Mouse (Mus musculus) heart, adult 2 months (tissue): ENCODE data around the gene Hist1h1b. TPM values are rescaled to one million over a fixed set of nuclear protein-coding genes. Genes with fewer than 3 reads are reported as not detected.
"Not testable (repeated sequence)": the region's sequence is repeated elsewhere in the genome, so short reads cannot be mapped to it uniquely, and the experiment has no call there.

Experiments used
- DNase-seq, 2 experiments: peaks; one replicate each; pipeline ENCODE4 v3.0.0; 2021
- H3K27ac ChIP-seq: fragments of 200-600 bp; 2 replicates; pipeline ENCODE4 v1.8.1; 2022
- H3K27me3 ChIP-seq: fragments of 200-500 bp; 2 replicates; pipeline ENCODE4 v1.6.1; 2012; ENCODE audit warnings: mild to moderate bottlenecking, low read length, inconsistent platforms, mixed read lengths; ENCODE audit not compliant: control insufficient read depth, insufficient read depth
- H3K36me3 ChIP-seq: fragments of 200-500 bp; 2 replicates; pipeline ENCODE4 v1.6.1; 2012; ENCODE audit warnings: low read length, inconsistent platforms; ENCODE audit not compliant: control insufficient read depth, insufficient read depth
- H3K4me1 ChIP-seq: fragments of 200-500 bp; 2 replicates; pipeline ENCODE4 v1.6.1; 2011; ENCODE audit warnings: low read length; ENCODE audit not compliant: control insufficient read depth, insufficient read depth
- H3K4me3 ChIP-seq: fragments of 200-600 bp; 2 replicates; pipeline ENCODE4 v1.8.1; 2022
- H3K79me2 ChIP-seq: fragments of 200-500 bp; replicated peaks from 2 replicates; pipeline ENCODE4 v1.6.1; 2012; ENCODE audit warnings: mild to moderate bottlenecking, inconsistent platforms, low read length, moderate library complexity, mixed read lengths; ENCODE audit not compliant: control insufficient read depth, insufficient read depth
- H3K9ac ChIP-seq: fragments of 200-500 bp; 2 replicates; pipeline ENCODE4 v1.6.1; 2012; ENCODE audit warnings: low read depth, mild to moderate bottlenecking, control low read depth, inconsistent platforms, low read length, mixed read lengths
- CTCF ChIP-seq: fragments of 200-600 bp; IDR thresholded peaks from 2 replicates; pipeline ENCODE4 v1.8.1; 2022; ENCODE audit warnings: antibody characterized with exemption, mild to moderate bottlenecking, moderate library complexity
- EP300 ChIP-seq: fragments of 200-500 bp; IDR thresholded peaks from 2 replicates; pipeline ENCODE4 v1.6.1; 2011; ENCODE audit warnings: low read depth, low read length, control low read depth; ENCODE audit not compliant: insufficient read depth
- POLR2A ChIP-seq: fragments of 200-500 bp; IDR thresholded peaks from 2 replicates; pipeline ENCODE4 v1.6.1; 2011; ENCODE audit warnings: mild to moderate bottlenecking, low read depth, low read length, control low read depth; ENCODE audit not compliant: insufficient read depth
- WGBS: fragments of 180-500 bp; shearing (Covaris S2); methylation state at CpG from one replicate; pipeline ENCODE4 v1.1.7; 2018; 5-methylcytosine and 5-hydroxymethylcytosine counted together
- intact Hi-C: fragments of 180-260 bp; cut with DNase I; formaldehyde crosslinking; loops from one replicate; pipeline ENCODE4 v1.15.1; 2025
- polyA plus RNA-seq: library from polyadenylated mRNA; depleted of rRNA; stranded (reverse); fragments of >200 nt; gene quantifications from 2 replicates; pipeline ENCODE4 v1.2.3, GENCODE M21; 2012
- total RNA-seq, 2 experiments: library from RNA; stranded (reverse); gene quantifications; 2 replicates each; pipeline ENCODE4 v1.2.3; 2021

The Hist1h1b gene
- total and polyA plus RNA-seq, 3 experiments = 2.3 to 2.5 TPM; not detected in 1

DNA sequence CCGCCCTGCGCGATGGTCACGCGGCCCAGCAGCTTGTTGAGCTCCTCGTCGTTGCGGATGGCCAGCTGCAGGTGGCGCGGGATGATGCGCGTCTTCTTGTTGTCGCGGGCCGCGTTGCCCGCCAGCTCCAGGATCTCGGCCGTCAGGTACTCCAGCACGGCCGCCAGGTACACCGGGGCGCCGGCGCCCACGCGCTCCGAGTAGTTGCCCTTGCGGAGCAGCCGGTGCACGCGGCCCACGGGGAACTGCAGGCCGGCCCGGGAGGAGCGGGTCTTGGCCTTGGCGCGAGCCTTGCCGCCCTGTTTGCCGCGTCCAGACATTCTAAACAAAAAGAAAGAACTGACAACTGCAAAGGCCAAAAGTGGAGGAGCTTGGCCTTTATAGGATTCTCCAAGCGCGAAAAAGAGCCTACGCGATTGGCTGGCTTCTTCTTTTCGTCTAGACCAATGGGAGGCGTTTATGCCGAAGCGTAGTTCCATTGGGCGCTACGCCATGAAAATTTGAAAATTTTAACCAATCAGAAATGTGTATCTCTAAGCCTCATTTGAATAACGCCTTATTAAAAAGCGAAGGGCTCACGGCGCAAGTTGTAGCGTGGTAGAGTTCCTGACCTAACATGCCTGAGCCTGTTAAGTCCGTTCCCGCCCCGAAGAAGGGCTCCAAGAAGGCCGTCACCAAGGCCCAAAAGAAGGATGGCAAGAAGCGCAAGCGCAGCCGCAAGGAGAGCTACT is 6.6 kb upstream of the Hist1h1b start, which contains the start of the genes Hist1h2an and Hist1h2bp:
Hist1h2an (minus strand) TSS at position 320 of the 731 bp plus-strand sequence.
Hist1h2bp (plus strand) TSS at position 563 of the 731 bp plus-strand sequence.
- intact Hi-C loops = loop anchor here (2.0 to 10.0 kb wide), 2 partner anchors 34 to 1798 kb away; partner anchors contain the start of genes Hist1h2ak and Hist1h4d
- H3K27ac ChIP-seq, H3K79me2 ChIP-seq, H3K4me1 ChIP-seq, H3K36me3 ChIP-seq, H3K27me3 ChIP-seq: not testable (repeated sequence)
- under 1% methylated on average over 42 of the region's 63 CpGs for WGBS
- DNase-seq = peak; percentile 81 to 90
- Histone ChIP-seq H3K4me3 (peak within 1 kb of the TSS; percentile 29), H3K9ac (peak within 1 kb of the TSS; percentile 61; the same call in 1 of the 2 replicates)
- TF ChIP-seq CTCF (peak; percentile 13; the same call in 1 of the 2 replicates), POLR2A (peak; percentile 75; the same call in 1 of the 2 replicates)

DNA sequence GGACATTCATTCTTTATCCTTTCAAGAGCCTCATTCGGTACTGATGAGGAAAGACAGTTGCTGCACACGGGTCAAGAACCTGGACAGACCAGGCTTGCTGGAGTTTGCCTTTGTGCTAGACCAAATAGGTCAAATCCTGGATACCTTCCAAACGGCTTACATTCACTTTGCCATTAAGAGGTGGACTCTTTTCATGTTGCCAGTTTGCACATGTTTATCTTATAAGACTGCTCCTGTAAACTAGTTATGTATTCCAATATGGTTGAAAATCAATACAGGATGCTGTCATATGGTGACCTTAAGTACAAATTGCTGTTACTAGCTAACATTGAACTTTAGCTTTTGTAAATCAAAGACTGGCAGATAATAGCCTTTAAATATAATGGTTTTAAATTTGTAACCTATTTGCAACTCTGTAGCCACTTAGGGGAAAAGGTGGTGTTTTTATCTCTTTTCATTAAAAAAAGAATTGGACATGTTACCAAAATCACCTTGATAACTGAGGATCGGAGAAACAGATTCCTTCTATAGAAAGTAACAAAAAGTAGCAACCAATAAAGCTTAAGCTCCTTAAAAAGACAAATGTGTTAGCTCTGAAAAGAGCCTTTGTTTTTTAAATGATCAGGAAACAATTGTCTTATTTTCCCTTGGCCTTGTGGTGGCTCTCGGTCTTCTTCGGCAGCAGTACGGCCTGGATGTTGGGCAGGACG is 5.9 kb upstream of the Hist1h1b start:
- no peak for DNase-seq
- H3K4me1 ChIP-seq = peaks cover 2% of the 10 kb centered on the region; the same call in 1 of the 2 replicates
- H3K4me3 ChIP-seq = no peak overlapping the region
- WGBS = 18% methylated on average over 8 of the region's 8 CpGs
- no peaks in the 10 kb centered on the region for H3K79me2 ChIP-seq
- H3K27ac ChIP-seq = no peak overlapping the region; the same call in 1 of the 2 replicates
- H3K27me3 ChIP-seq = no peaks in the 10 kb centered on the region
- intact Hi-C loops = loop anchor here (2.0 to 10.0 kb wide), 2 partner anchors 34 to 1798 kb away; partner anchors contain the start of genes Hist1h2ak and Hist1h4d
- no peaks in the 10 kb centered on the region for H3K36me3 ChIP-seq
- peak overlapping the region; percentile 61; the same call in 1 of the 2 replicates for H3K9ac ChIP-seq
- TF ChIP-seq CTCF (no peak), POLR2A (no peak), EP300 (no peak)

DNA sequence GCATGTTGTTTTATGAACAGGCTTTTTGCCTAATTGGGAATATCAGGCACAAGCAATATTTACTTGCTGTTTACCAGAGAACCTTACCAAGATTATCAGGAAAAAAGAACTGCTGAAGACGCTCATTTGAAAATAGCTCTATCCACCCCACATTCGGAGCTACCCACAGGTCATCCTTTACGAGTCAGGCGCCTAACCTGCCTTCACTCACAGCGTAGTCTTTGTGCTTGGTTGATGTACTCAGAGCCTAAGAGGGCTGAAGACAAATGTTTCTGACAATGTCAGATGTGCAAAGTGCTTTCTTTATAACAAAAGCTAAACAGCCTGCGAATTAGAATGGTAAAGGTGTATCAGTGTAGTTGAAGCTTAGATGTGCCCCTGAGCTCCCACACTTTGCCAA is 3.9 kb upstream of the Hist1h1b start:
- no peaks in the 10 kb centered on the region for H3K36me3 ChIP-seq
- H3K4me1 ChIP-seq = peaks cover 2% of the 10 kb centered on the region; the same call in 1 of the 2 replicates
- no peak for DNase-seq
- intact Hi-C loops = loop anchor here (10.0 kb wide), 1 partner anchor 1800 kb away; the partner anchor contains the start of gene Hist1h4d
- no peaks in the 10 kb centered on the region for H3K79me2 ChIP-seq
- H3K4me3 ChIP-seq = no peak overlapping the region
- H3K9ac ChIP-seq = no peak overlapping the region
- 75% methylated on average over 6 of the region's 6 CpGs for WGBS
- H3K27me3 ChIP-seq = no peaks in the 10 kb centered on the region
- no peak overlapping the region for H3K27ac ChIP-seq
- TF ChIP-seq CTCF = no peak

DNA sequence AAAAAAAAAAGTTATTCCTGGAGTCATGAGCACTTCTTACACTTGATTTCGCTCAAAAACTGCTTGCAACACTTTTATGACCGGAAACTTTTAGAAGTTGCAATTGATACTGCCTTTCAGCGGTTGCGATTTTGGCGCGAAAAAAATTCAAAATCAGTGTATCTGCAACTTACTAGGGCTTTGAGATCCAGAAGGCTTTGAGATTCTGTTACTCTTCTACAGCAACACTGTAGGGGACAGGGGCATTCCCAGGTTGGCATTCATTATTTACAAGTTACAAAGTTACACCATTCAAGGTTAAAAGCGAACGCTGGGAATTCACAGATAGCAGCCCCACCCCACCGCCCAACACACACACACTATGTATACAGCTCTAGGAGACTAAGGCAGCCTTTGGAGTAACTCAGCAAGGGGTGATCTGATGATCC is 3.3 kb upstream of the Hist1h1b start:
- Histone ChIP-seq H3K4me3 (peak overlapping the region; percentile 57), H3K79me2 (no peaks in the 10 kb centered on the region), H3K27me3 (no peaks in the 10 kb centered on the region), H3K4me1 (peaks cover 2% of the 10 kb centered on the region; the same call in 1 of the 2 replicates), H3K36me3 (no peaks in the 10 kb centered on the region), H3K27ac (peak overlapping the region; percentile 44), H3K9ac (no peak overlapping the region)
- intact Hi-C loops = loop anchor here (10.0 kb wide), 1 partner anchor 1801 kb away; the partner anchor contains the start of gene Hist1h4d
- TF ChIP-seq CTCF (no peak), EP300 (no peak), POLR2A (no peak)
- peak in 1 of 2 experiments; percentile 5 for DNase-seq
- 3% methylated on average over 9 of the region's 9 CpGs for WGBS

DNA sequence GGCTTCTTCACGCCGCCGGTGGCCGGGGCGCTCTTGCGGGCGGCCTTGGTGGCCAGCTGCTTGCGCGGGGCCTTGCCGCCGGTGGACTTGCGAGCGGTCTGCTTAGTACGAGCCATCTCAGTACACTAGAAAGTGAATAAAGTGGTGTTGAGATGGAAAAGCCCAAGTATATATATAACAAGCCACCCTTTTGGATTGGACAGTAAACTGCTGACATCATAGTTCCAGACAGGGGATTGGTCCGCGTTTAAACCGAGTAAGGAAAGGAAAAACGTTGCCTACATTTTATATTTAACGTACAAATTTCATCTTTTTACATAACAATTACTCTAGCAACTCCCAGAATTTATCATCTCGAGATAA is 2.8 kb upstream of the Hist1h1b start, which contains the start of gene Hist1h3i:
Hist1h3i (minus strand) TSS at position 116 of the 363 bp plus-strand sequence.
- Histone ChIP-seq H3K27me3 (no peaks in the 10 kb centered on the region), H3K36me3 (no peaks in the 10 kb centered on the region), H3K79me2 (no peaks in the 10 kb centered on the region), H3K4me3 (peak within 1 kb of the TSS; percentile 57), H3K27ac (peak within 1 kb of the TSS; percentile 44), H3K9ac (peak within 1 kb of the TSS; percentile 76), H3K4me1 (peaks cover 2% of the 10 kb centered on the region; the same call in 1 of the 2 replicates)
- intact Hi-C loops = loop anchor here (10.0 kb wide), 1 partner anchor 1802 kb away; the partner anchor contains the start of gene Hist1h4d
- no peak for TF ChIP-seq CTCF
- peak; percentile 63 for TF ChIP-seq POLR2A
- TF ChIP-seq EP300 = no peak
- peak; percentile 42 to 70 for DNase-seq
- WGBS = under 1% methylated on average over 20 of the region's 20 CpGs
